Mouse (Mus musculus): ENCODE measurements around the gene Sugct.

DNA sequence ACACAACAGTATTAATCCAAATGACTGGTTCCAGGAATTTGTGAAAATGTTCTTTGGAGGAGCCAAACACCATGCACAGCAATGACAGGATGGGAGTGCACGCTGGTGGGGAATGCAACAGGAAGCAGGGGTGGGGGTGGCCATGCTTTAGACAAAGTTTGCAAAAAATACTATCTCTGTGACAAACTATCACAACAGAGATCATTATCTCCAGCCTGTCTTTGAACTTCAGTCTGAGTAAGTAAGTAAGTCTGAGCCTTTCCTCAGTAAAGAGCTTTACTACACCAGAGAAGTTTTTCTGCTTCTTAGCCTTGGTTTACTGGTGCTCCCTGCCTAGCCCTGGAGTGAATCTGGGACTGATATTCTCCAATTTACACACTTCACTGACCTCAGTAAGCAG, 664.6 kb downstream of the Sugct start:
- TF ChIP-seq POLR2A (IDR thresholded peaks at IDR 0.05; ENCODE audit: insufficient read depth, low read depth, low read length) (no peak), CTCF (IDR thresholded peaks at IDR 0.05; ENCODE audit: insufficient read depth, low read depth, low read length) (no peak)
